Mouse (Mus musculus): ENCODE data around the gene St3gal2.
"Not testable (repeated sequence)": the region's sequence is repeated elsewhere in the genome, so short reads cannot be mapped to it uniquely, and the experiment has no call there.

Gene St3gal2

GRCm38 (mm10) chr8:110919341-110920031 is at the start of gene St3gal2:
Gene St3gal2, plus strand, starts transcription at chr8:110919922.
- peak; percentile 93 for DNase-seq

GRCm38 (mm10) chr8:110870501-110870900 is 49.2 kb upstream of the St3gal2 start:
- no peak for DNase-seq

GRCm38 (mm10) chr8:110877862-110878261 is 41.9 kb upstream of the St3gal2 start:
- no peak for DNase-seq

GRCm38 (mm10) chr8:110881741-110882310 is 37.9 kb upstream of the St3gal2 start:
- no peak for DNase-seq

GRCm38 (mm10) chr8:110883824-110884223 is 35.9 kb upstream of the St3gal2 start:
- DNase-seq = no peak

GRCm38 (mm10) chr8:110886634-110887033 is 33.1 kb upstream of the St3gal2 start:
- no peak for DNase-seq

GRCm38 (mm10) chr8:110887551-110887950 is 32.2 kb upstream of the St3gal2 start:
- DNase-seq = no peak

GRCm38 (mm10) chr8:110888441-110888840 is 31.3 kb upstream of the St3gal2 start:
- DNase-seq = no peak

GRCm38 (mm10) chr8:110888860-110889259 is 30.9 kb upstream of the St3gal2 start:
- no peak for DNase-seq

- no peak for DNase-seq
Observed at GRCm38 (mm10) chr8:110889904-110890470, 29.7 kb upstream of the St3gal2 start.

- no peak for DNase-seq
Observed at GRCm38 (mm10) chr8:110892040-110892439, 27.7 kb upstream of the St3gal2 start.

GRCm38 (mm10) chr8:110892913-110893312 is 26.8 kb upstream of the St3gal2 start:
- no peak for DNase-seq

GRCm38 (mm10) chr8:110894851-110895250 is 24.9 kb upstream of the St3gal2 start:
- DNase-seq = peak; percentile 27

GRCm38 (mm10) chr8:110895254-110895653 is 24.5 kb upstream of the St3gal2 start:
- no peak for DNase-seq

- DNase-seq = no peak
Observed at GRCm38 (mm10) chr8:110895812-110896211, 23.9 kb upstream of the St3gal2 start.

GRCm38 (mm10) chr8:110897495-110897894 is 22.2 kb upstream of the St3gal2 start:
- no peak for DNase-seq

GRCm38 (mm10) chr8:110901056-110901455 is 18.7 kb upstream of the St3gal2 start:
- no peak for DNase-seq

GRCm38 (mm10) chr8:110901839-110902578 is 17.7 kb upstream of the St3gal2 start, which contains the start of gene Fuk:
Gene Fuk, minus strand, starts transcription at chr8:110902488.
- DNase-seq = peak; percentile 89

- DNase-seq = no peak
Observed at GRCm38 (mm10) chr8:110902579-110902965, 17.1 kb upstream of the St3gal2 start.

- no peak for DNase-seq
Observed at GRCm38 (mm10) chr8:110905404-110905803, 14.3 kb upstream of the St3gal2 start.

GRCm38 (mm10) chr8:110906682-110907081 is 13.0 kb upstream of the St3gal2 start:
- no peak for DNase-seq

GRCm38 (mm10) chr8:110909850-110910249 is 9.9 kb upstream of the St3gal2 start:
- not testable (repeated sequence) for DNase-seq
